Mouse (Mus musculus) E14TG2a.4 (cell line): ENCODE measurements around the gene Kif26b.

Experiments
- CTCF ChIP-seq: conservative IDR thresholded peaks from 2 replicates; pipeline ENCODE4 v1.5.1; 2014; ENCODE audit warnings: low read length
- NANOG ChIP-seq: IDR thresholded peaks from 2 replicates; pipeline ENCODE4 v1.6.1; 2014; ENCODE audit warnings: borderline replicate concordance, low read length, mixed read lengths
- POU5F1 ChIP-seq: IDR thresholded peaks from 2 replicates; pipeline ENCODE4 v1.6.1; 2014; ENCODE audit warnings: low read length, borderline replicate concordance

DNA sequence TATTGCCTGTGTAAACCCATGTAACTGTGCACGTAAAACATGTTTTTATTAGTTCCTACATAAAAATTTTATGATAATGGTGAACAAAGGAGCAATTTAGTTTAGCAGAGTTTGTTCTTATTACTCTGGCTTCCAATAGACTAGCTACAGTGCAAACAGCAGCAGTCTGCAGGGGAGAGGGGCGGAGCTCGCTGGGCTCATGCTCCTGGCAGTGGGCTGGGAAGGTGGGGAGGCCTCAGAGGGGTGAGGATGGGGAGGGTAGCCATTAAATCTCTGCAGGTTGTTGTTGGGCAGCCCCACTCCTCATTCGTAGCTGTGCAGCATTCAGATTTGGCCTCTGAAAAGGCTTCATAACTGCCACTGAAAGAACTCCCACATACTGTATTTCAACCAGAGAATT, 171.2 kb downstream of the Kif26b start:
- TF ChIP-seq CTCF, result no peak
- no peak for TF ChIP-seq POU5F1
- no peak for TF ChIP-seq NANOG
